26 mouse cellular contexts compared by ENCODE assay signal in genomic region chr6:120658848-120659247, GRCm38 (mm10). TPM values are rescaled to one million over a fixed set of nuclear protein-coding genes. Genes with fewer than 3 reads are reported as not detected.
DNase-seq lines count a peak whose midpoint lies in the region; ATAC-seq lines count a peak whose summit lies in the region.
"Had no signal": no experiment of that assay in that cellular context is flagged by ENCODE, and none has a peak within 500 bp of the region (broad histone marks: within the 10 kb centered on the region; RNA-seq: fewer than 3 reads in every experiment).

No protein-coding gene starts in this region.

- 63% methylated on average over 7 of the region's 7 CpGs for WGBS in hindbrain, embryonic 16.5 days

- DNase-seq in embryo, embryonic 10.5 days (ENCODE audit: low spot score), result peak; percentile 16
- no peak for DNase-seq in embryo, embryonic 11 days
- peak; percentile 14 to 33 for DNase-seq in frontal cortex, postnatal 36 days (ENCODE audit: low spot score in 2 of 2)
- DNase-seq in frontal cortex, postnatal 14 days (ENCODE audit: low spot score in 2 of 2), result no peak
- DNase-seq in right cerebral cortex, postnatal 25 days, result peak; percentile 5
- no peak for DNase-seq in right cerebral cortex, postnatal 4 days
- DNase-seq in heart, adult 9 months (ENCODE audit: low spot score in 2 of 2), result no peak
- DNase-seq: adrenal gland, adult 8-10 months; cerebellum, adult 11 months; cerebellum, adult 9-10 months; cerebellum, postnatal 36 days; heart, postnatal 14 days; kidney, adult 8-10 months; kidney, postnatal 4 days; liver, postnatal 0 days; lung, postnatal 36 days had no signal

- H3K9me3 ChIP-seq in hindbrain, embryonic 16.5 days (ENCODE audit: control insufficient read depth, low read length), result no peaks in the 10 kb centered on the region
- H3K9me3 ChIP-seq: G1E; hindbrain, embryonic 10.5 days; hindbrain, embryonic 15.5 days; intestine, embryonic 15.5 days; limb, embryonic 13.5 days; liver, embryonic 12.5 days had no signal

- H3K4me2 ChIP-seq in hindbrain, embryonic 16.5 days (ENCODE audit: low read length), result no peak overlapping the region
- H3K4me2 ChIP-seq: hindbrain, embryonic 15.5 days; intestine, embryonic 15.5 days; limb, embryonic 13.5 days; liver, embryonic 12.5 days; midbrain, embryonic 11.5 days had no signal

- H3K27ac ChIP-seq in hindbrain, embryonic 16.5 days (ENCODE audit: low read depth, low read length), result no peak overlapping the region
- H3K27ac ChIP-seq: hindbrain, embryonic 10.5 days; hindbrain, embryonic 15.5 days; intestine, embryonic 15.5 days; kidney, postnatal 0 days; limb, embryonic 13.5 days; liver, embryonic 12.5 days had no signal

- H3K9ac ChIP-seq in hindbrain, embryonic 16.5 days (ENCODE audit: low read depth, low read length), result no peak overlapping the region
- H3K9ac ChIP-seq: hindbrain, embryonic 15.5 days; intestine, embryonic 15.5 days; limb, embryonic 13.5 days; liver, embryonic 12.5 days; liver, postnatal 0 days had no signal

- H3K4me3 ChIP-seq in hindbrain, embryonic 16.5 days (ENCODE audit: low read length), result no peak overlapping the region
- H3K4me3 ChIP-seq: hindbrain, embryonic 10.5 days; hindbrain, embryonic 15.5 days; intestine, embryonic 15.5 days; limb, embryonic 13.5 days; liver, embryonic 12.5 days had no signal

- ATAC-seq in hindbrain, embryonic 16.5 days, result no peak
- ATAC-seq: intestine, embryonic 15.5 days; liver, embryonic 12.5 days; liver, postnatal 0 days; midbrain, embryonic 16.5 days had no signal

- no peaks in the 10 kb centered on the region for H3K4me1 ChIP-seq in hindbrain, embryonic 16.5 days (ENCODE audit: control insufficient read depth, insufficient read depth, low read depth, low read length)
- H3K4me1 ChIP-seq: hindbrain, embryonic 15.5 days; intestine, embryonic 15.5 days; limb, embryonic 13.5 days had no signal

- H3K27me3 ChIP-seq in hindbrain, embryonic 16.5 days (replicated peaks; ENCODE audit: control insufficient read depth, insufficient read depth, low read length), result no peaks in the 10 kb centered on the region
- H3K27me3 ChIP-seq: hindbrain, embryonic 15.5 days; intestine, embryonic 15.5 days; liver, embryonic 12.5 days had no signal

- H3K36me3 ChIP-seq in hindbrain, embryonic 16.5 days (ENCODE audit: control insufficient read depth, insufficient read depth, low read length), result no peaks in the 10 kb centered on the region
- H3K36me3 ChIP-seq: G1E; hindbrain, embryonic 10.5 days; hindbrain, embryonic 15.5 days; intestine, embryonic 15.5 days; limb, embryonic 13.5 days; liver, embryonic 12.5 days had no signal

RNA-seq across cellular contexts. Expression of gene Cecr2, which starts 7.3 kb away (rescaled TPM):
- polyA plus RNA-seq in hindbrain, embryonic 16.5 days (2015; fragmentation: Nextera tagmentation; extraction: Ambion mirVana), result 1.8 and 2.0 TPM in 2 replicates

Comparison
In these comparisons a context has a peak if more than half of its experiments do, and no peak if none do; other contexts are left out.
1. DNase-seq: peak in embryo, embryonic 10.5 days (single experiment), frontal cortex, postnatal 36 days (2 of 2) and right cerebral cortex, postnatal 25 days (single experiment); none in embryo, embryonic 11 days (single experiment), frontal cortex, postnatal 14 days (0 of 2), right cerebral cortex, postnatal 4 days (single experiment) and heart, adult 9 months (0 of 2).